Mouse (Mus musculus) kidney, postnatal 0 days (tissue): Measurements from ENCODE around the gene Hsd17b14. TPM values are rescaled to one million over a fixed set of nuclear protein-coding genes. Genes with fewer than 3 reads are reported as not detected.
A peak's percentile ranks its signal among the peaks of the same experiment; 100 is the strongest.

Experiments used
- ATAC-seq: fragments of 200-750 bp; cut with Nextera tagmentation; replicated peaks from 2 replicates; pipeline ENCODE4 v1.8.0; 2017; ENCODE audit warnings: low read depth, moderate number of reproducible peaks, moderate TSS enrichment, moderate library complexity; ENCODE audit not compliant: low FRiP score
- DNase-seq: peaks from one replicate; pipeline ENCODE4 v3.0.0-alpha.2; 2016; ENCODE audit warnings: low spot score
- H3K27ac ChIP-seq: fragments of 300-500 bp; sonication (generic); 2 replicates; pipeline ENCODE4 v1.5.1; 2014; ENCODE audit warnings: mild to moderate bottlenecking
- H3K27me3 ChIP-seq: fragments of 300-500 bp; sonication (generic); 2 replicates; pipeline ENCODE4 v1.6.1; 2014; ENCODE audit warnings: low read length, mixed read lengths; ENCODE audit not compliant: insufficient read depth
- H3K36me3 ChIP-seq: fragments of 300-500 bp; sonication (generic); 2 replicates; pipeline ENCODE4 v1.6.1; 2014; ENCODE audit warnings: low read length, mixed read lengths; ENCODE audit not compliant: insufficient read depth
- H3K4me1 ChIP-seq: fragments of 300-500 bp; sonication (generic); replicated peaks from 2 replicates; pipeline ENCODE4 v1.6.1; 2014; ENCODE audit warnings: antibody characterized with exemption, low read length, mixed read lengths; ENCODE audit not compliant: insufficient read depth
- H3K4me2 ChIP-seq: fragments of 300-500 bp; sonication (generic); 2 replicates; pipeline ENCODE4 v1.6.1; 2014; ENCODE audit warnings: mild to moderate bottlenecking, low read length, moderate library complexity, mixed read lengths
- H3K4me3 ChIP-seq: fragments of 300-500 bp; sonication (generic); replicated peaks from 2 replicates; pipeline ENCODE4 v1.5.1; 2014; ENCODE audit warnings: low read depth, low read length
- H3K9ac ChIP-seq: fragments of 300-500 bp; sonication (generic); 2 replicates; pipeline ENCODE4 v1.6.1; 2014; ENCODE audit warnings: low read depth, low read length
- H3K9me3 ChIP-seq: fragments of 300-500 bp; sonication (generic); replicated peaks from 2 replicates; pipeline ENCODE4 v1.6.1; 2016; ENCODE audit warnings: low read length, inconsistent platforms, mixed read lengths
- CTCF ChIP-seq: IDR thresholded peaks from 2 replicates; pipeline ENCODE4 v1.5.1; 2016; ENCODE audit warnings: antibody characterized with exemption, low read depth, mild to moderate bottlenecking, moderate library complexity
- WGBS: fragments of 180-500 bp; shearing (Covaris S2); extraction: QIAGEN DNeasy Blood & Tissue Kit; methylation state at CpG from one replicate; pipeline ENCODE4 v1.1.7; 2014; 5-methylcytosine and 5-hydroxymethylcytosine counted together
- polyA plus RNA-seq: library from polyadenylated mRNA; unstranded; fragments of >200 nt; fragmentation: Nextera tagmentation; extraction: Ambion mirVana; gene quantifications from 2 replicates; pipeline ENCODE4 v1.2.1, GENCODE M21; 2015

The Hsd17b14 gene
- polyA plus RNA-seq, 1 experiment from 2014 or later = 20.5 TPM

DNA sequence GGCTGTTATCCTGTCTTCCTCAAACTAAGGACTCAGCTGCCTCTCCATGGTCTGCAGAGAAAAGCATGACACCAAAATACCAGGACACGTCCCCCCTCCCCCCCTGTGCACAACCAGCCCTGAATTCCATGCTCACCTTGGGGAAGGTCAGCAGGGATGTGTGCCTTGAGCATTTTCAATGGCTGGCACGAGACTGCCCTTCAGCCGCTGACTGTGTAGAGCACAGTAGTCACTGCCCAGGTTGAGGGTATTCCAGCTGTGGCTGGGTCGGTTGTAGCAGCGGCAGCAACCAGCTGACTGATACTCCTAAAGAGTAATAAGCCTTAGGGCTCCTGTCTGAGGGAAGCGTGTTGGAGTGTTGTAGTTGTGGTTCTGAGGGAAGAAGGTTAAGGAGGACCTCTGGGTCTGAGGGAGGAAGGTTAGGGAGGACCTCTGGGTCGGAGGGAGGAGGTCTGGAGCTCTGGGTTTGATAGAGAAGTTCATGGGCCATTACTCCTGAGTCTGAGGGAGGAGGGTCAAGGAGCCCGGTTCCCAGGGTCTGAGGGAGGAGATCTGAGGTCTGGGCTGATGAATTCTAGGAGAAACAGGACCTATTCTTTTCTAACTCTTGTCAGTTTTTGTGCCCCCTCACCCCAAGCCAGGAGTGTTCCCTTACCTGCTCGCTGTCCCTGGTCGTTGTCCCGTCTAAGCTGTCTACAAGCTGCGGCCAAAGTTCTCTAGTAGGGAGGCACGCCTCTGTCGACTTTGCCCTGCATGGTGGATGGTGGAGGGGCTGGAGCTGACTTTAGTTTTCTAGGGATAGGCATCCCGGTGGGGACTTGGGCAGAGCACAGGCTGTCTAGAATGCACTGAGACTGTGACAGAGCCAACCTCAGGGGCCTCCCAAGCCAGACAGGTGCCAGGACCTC, 20.0 kb downstream of the Hsd17b14 start:
- Histone ChIP-seq H3K4me1 (peaks cover 33% of the 10 kb centered on the region), H3K9me3 (no peaks in the 10 kb centered on the region), H3K9ac (peak overlapping the region; percentile 35; the same call in 1 of the 2 replicates), H3K27ac (peak overlapping the region; percentile 85), H3K4me2 (peak overlapping the region; percentile 41), H3K27me3 (no peaks in the 10 kb centered on the region), H3K4me3 (peak overlapping the region; percentile 15), H3K36me3 (peaks cover 18% of the 10 kb centered on the region; the same call in 1 of the 2 replicates)
- no peak for TF ChIP-seq CTCF
- DNase-seq (peak; percentile 60), ATAC-seq (peak; percentile 65)
- 46% methylated on average over 15 of the region's 15 CpGs for WGBS

DNA sequence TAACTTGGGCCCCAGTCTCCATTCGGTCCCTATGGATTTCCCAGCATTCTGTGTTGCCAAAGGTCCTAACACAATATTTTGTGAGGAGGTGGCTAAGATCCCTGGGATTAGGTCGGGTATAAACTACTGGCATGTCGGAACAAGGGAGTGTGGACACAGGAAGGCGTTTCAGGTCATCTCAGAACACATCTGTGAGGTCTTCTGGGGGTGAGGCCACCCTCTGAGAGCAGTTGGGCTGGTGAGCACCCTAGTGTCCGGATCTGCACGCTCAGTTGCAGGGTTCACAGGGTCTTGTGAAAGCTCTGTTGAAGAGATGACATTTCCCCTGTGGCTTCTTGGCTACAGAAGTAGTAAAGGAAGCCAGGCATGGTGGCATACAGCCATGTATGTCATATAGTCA, 31.2 kb downstream of the Hsd17b14 start:
- 89% methylated on average over 6 of the region's 6 CpGs for WGBS
- no peaks in the 10 kb centered on the region for H3K27me3 ChIP-seq
- H3K9me3 ChIP-seq = no peaks in the 10 kb centered on the region
- H3K9ac ChIP-seq = no peak overlapping the region
- DNase-seq (no peak), ATAC-seq (no peak)
- no peak overlapping the region for H3K27ac ChIP-seq
- no peak for TF ChIP-seq CTCF
- H3K4me2 ChIP-seq = no peak overlapping the region
- 0 out of 2 replicates have a peak, but pooled peaks cover 3% of the 10 kb centered on the region for H3K4me1 ChIP-seq
- peaks cover 16% of the 10 kb centered on the region for H3K36me3 ChIP-seq
- no peak overlapping the region for H3K4me3 ChIP-seq

DNA sequence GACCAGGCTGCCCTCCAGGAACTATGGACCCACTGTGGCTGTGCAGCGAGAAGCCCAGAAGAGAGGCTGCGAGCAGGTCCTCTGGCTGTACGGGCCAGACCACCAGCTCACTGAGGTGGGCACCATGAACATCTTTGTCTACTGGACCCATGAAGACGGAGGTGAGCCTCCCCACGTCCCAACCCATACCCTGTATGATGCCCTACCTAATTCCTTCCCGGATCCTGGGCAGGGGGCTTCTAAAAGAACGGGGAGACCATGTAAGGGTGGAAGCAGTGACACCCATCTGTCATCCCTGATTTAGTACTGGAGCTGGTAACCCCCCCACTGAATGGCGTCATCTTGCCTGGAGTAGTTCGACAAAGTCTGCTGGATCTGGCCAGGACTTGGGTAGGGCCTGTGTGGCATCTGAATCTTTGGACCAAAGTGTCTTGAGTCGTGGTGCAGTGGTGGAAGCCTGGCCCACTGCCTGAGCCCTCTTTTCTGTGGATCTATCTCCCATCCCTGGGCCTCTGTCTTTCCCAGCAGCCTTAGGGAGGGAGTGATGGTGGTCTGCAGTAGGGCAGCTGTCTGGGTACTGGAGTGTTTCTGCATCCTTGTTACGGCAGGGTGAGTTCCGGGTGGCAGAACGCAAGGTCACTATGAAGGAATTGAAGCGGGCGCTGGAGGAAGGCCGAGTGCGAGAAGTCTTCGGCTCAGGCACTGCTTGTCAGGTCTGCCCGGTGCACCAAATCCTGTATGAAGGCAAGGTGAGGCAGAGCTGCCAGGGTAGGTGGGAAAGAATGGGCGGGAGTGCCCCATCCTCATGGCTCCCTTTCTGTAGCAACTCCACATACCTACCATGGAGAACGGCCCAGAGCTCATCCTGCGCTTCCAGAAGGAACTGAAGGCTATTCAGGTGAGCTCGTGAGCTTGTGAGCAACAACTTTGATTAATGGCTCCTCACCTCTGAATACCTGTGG, 33.2 kb downstream of the Hsd17b14 start:
- H3K27me3 ChIP-seq = no peaks in the 10 kb centered on the region
- H3K4me3 ChIP-seq = no peak overlapping the region
- DNase-seq (no peak), ATAC-seq (no peak)
- H3K9ac ChIP-seq = no peak overlapping the region
- TF ChIP-seq CTCF = no peak
- H3K4me1 ChIP-seq = 0 out of 2 replicates have a peak, but pooled peaks cover 3% of the 10 kb centered on the region
- 86% methylated on average over 23 of the region's 23 CpGs for WGBS
- no peak overlapping the region for H3K4me2 ChIP-seq
- H3K9me3 ChIP-seq = no peaks in the 10 kb centered on the region
- H3K27ac ChIP-seq = no peak overlapping the region
- H3K36me3 ChIP-seq = peaks cover 16% of the 10 kb centered on the region

DNA sequence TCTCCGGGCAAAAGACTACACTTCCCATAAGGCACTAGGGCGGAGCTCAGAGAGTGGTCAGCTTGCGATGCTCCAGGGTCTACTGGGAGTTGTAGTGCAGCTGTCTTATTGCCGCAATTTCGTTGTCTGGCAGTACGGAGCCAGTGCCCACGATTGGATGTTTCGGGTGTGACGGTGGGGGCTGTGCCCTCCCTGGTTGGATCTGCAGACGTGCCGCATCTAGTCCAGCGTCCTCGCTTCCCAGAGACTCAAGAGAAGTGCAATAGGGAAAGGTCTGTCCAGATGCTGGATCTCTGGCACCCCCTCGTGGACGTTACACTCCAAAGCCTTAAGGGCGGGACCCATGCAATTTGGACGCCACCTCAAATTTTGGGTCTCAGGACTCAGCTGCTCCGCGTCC, 34.5 kb downstream of the Hsd17b14 start:
- no peaks in the 10 kb centered on the region for H3K27me3 ChIP-seq
- ATAC-seq (peak; percentile 95), DNase-seq (peak; percentile 98)
- peak; percentile 96 for TF ChIP-seq CTCF
- WGBS = 2% methylated on average over 19 of the region's 19 CpGs
- peaks cover 16% of the 10 kb centered on the region for H3K36me3 ChIP-seq
- peak overlapping the region; percentile 54 for H3K4me2 ChIP-seq
- H3K4me1 ChIP-seq = 0 out of 2 replicates have a peak, but pooled peaks cover 3% of the 10 kb centered on the region
- H3K9me3 ChIP-seq = no peaks in the 10 kb centered on the region
- no peak overlapping the region for H3K27ac ChIP-seq
- H3K9ac ChIP-seq = no peak overlapping the region
- H3K4me3 ChIP-seq = peak overlapping the region; percentile 12; the same call in 1 of the 2 replicates

DNA sequence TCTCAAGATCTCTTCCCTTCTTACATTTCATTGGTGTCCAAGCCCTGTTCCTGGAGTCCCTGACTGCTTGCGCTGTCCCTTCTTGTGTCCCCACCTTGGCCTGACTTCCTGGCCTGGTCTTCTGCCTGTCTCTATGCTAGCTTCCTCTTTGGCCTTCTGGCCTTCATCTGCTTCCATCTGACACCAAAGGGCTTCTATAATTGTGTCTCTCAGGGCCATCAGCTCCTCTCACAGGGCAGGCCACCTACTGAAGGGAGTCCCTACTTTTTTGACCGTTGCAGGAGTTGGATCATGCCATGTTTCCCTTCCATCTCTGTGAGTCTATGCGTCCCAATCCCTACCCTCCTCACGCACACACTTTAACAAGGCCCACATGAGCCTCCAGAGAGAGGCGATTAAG, 35.2 kb downstream of the Hsd17b14 start:
- H3K27ac ChIP-seq = no peak overlapping the region
- H3K9ac ChIP-seq = no peak overlapping the region
- H3K4me2 ChIP-seq = no peak overlapping the region
- H3K27me3 ChIP-seq = no peaks in the 10 kb centered on the region
- no peak for TF ChIP-seq CTCF
- no peak overlapping the region for H3K4me3 ChIP-seq
- 0 out of 2 replicates have a peak, but pooled peaks cover 3% of the 10 kb centered on the region for H3K4me1 ChIP-seq
- no peak for DNase-seq
- peaks cover 12% of the 10 kb centered on the region for H3K36me3 ChIP-seq
- 96% methylated on average over 5 of the region's 5 CpGs for WGBS
- no peaks in the 10 kb centered on the region for H3K9me3 ChIP-seq
- no peak for ATAC-seq

DNA sequence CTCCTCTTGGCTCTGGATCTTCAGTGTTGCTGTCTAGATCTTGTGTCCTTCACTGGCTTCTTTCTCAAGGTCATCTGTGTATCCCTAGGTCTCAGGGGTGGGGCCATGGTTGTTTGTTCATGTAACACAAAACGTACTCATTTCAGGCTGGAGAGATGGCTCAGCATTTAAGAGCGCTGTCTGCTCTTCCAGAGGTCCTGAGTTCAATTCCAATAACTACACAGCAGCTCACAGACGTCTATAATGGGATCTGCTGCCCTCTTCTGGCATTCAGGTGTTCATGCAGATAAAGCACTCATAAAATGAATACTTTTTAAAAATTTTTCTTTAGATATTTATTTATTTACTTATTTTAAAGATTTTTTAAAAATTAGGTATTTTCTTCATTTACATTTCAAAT, 36.2 kb downstream of the Hsd17b14 start:
- Histone ChIP-seq H3K9me3 (no peaks in the 10 kb centered on the region), H3K4me2 (no peak overlapping the region), H3K9ac (no peak overlapping the region), H3K36me3 (peaks cover 3% of the 10 kb centered on the region; the same call in 1 of the 2 replicates), H3K4me3 (no peak overlapping the region), H3K4me1 (0 out of 2 replicates have a peak, but pooled peaks cover 3% of the 10 kb centered on the region), H3K27ac (no peak overlapping the region), H3K27me3 (no peaks in the 10 kb centered on the region)
- ATAC-seq = no peak
- 54% methylated on average over 3 of the region's 3 CpGs for whole genome bisulfite sequencing
- peak; percentile 51 for DNase-seq
- peak; percentile 59 for TF ChIP-seq CTCF
